Mouse (Mus musculus) spleen, adult 18-20 months (tissue): ENCODE results near the gene Fam71a.
A peak's percentile ranks its signal among the peaks of the same experiment; 100 is the strongest.
"Not testable (repeated sequence)": the region's sequence is repeated elsewhere in the genome, so short reads cannot be mapped to it uniquely, and the experiment has no call there.

ENCODE experiments used
- DNase-seq, 2 experiments: peaks; one replicate each; pipeline ENCODE4 v3.0.0; 2022; ENCODE audit warnings: mixed read lengths in 2 of 2

Gene Fam71a

DNA sequence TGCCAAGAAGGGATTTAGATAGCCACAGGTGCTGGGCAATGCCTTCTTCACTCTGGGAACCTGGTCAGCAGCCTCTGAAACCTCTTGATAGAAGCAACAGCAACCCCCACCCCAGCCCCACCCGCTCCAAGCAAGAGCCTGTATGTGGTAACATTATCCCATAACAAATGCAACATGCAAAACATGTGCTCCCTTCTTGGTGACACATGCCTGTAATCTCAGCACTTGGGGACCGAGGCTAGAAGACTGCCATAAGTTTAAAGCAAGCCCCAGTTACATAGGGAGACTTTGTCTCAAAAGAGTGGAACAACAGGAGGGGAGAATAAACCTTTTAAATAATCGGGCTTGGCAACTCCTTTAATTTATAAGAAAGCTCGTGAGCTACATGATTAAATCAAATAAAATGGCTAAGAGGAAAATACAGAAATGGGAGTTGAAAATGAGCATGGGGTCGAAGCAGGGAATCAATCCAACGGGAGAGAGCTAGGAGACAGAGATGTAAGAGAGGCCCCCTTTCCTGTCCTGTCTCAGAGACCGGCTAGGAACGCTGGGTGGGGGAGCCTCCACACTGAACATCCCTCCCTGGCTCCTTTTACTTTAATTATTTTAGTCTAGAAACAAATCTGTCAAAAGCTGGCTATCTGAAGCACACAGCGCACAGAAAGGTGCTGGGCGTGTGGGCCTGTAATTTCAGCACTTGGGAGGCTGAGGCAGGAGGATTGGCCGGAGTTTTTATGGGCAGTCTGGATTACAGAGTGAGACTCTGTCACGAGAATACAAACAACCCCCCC is 17.0 kb upstream of the Fam71a start:
- DNase-seq, result no peak

DNA sequence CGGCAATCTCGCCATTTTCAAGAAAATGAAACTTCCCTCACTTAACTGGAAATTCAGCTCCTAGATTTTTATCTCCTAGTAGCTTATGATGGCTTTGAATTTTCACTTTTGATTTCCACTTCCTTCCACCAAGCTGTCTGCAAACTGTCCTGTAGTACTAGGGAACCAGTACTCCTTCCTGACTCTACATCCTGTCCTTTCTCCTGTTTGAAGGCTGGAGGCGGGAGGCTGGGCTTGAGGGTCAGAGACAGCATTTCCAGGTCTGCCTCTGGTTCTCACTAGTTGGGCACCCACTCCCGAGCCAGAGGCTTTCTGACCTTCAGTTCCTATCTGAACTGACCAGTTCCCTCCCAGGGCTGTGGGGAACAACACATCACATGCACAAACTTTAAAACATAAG is 15.8 kb upstream of the Fam71a start:
- DNase-seq, result no peak

DNA sequence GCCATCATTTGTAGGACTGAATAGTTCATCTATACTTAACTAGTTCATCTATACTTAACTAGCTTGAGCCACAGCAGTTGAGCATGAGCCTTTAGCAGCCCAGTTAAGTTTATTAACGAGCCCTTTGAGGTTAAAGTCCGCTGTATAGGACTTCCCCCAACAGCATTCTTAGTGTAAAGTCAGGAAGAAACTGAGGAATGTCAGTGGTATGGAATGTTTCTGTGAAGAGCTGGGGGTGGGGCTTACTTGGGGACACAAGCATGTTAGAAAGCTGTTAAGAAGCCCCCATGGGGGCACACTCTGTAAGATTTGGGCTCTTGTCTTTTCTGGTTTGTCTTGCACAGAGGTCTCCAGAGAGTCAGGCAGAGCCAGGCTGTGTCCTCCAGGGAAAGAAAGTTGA is 15.2 kb upstream of the Fam71a start:
- DNase-seq, result no peak

DNA sequence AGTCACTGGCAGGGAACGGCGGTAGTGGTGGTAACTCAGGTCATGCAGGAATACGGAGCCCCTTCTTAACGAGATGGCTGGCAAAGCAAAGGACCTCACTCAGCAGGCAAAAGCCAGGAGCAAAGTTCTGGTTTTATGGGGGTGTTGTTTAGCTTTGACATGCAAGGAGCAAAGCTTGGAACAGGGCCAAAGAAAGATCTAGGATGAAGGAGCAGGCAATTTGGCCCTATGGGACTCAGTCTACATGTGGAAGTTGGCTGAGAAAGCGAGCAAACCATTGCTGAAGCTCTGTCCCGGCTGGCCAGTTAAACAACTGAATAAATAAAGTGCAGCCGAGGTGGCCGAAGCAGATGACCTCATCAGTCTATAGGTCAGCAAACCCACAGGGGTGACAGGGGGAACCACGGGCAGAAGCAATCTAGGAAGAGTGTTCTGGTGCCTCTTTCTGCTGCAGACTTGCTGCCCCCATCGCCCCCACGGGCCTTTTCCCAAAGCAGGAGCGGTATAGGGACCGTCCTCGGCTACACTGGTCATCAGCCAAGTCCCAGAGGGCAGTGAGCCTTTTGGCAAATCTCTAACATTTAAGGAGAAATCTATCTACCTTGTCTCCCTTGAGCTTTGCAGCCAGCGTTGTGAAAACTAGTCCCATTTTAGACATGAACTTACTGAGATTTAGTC is 14.0 kb upstream of the Fam71a start:
- DNase-seq, result no peak

DNA sequence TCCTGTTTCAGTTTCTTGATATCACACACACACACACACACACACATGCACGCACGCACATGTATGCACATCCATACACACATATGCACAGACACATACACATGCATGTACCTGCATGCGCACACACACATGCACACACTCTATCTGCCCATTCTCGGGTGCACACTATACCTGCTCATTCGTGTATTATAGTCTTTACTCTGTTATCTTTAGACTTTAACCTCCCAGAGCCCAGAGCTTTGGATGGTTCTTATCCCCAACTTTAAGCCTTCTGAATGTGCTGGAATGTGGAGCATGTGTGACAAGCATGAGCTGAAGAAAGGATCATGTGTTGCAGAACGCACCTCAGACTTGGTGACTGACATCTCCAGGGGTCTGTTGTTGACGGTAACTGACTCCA is 12.3 kb upstream of the Fam71a start:
- DNase-seq, result no peak

DNA sequence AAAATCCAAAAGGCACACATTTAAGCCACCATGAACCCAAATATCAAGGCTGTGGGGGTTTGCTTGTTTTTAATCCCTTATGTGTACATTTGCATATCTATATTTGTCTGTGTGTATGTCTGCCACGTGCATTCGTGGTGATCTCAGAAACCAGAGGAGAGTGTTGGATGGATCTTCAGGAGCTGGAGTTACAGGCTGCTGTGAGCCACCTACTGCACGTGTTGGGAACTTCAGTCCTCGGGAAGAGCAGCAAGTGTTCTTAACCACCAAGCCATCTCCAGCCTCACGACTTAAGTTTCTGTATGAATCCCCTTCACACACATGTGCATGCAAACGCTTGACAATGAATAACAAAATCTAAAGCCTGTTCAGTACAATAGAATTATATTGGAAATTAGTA is 7.9 kb upstream of the Fam71a start:
- DNase-seq, result no peak

DNA sequence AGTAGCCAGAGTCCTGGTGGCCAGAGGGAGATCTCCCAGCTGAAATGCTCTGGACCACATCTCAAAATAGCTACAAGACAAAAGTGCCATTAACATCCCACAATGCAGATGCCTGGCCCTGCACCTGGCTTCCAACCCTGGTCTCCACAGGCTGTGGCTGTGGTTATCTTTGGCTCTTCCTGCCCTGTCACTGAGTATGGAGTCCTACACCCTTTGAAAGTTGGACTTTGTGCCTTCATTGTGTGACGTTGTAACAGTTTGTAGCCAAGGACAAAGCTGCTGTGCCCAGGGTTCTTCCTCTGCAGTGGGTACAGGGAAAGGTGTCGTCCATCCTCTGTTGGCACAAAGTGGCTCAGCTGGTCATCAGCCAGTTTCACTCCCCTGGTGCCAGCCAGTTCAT is 5.8 kb upstream of the Fam71a start:
- DNase-seq, result no peak

DNA sequence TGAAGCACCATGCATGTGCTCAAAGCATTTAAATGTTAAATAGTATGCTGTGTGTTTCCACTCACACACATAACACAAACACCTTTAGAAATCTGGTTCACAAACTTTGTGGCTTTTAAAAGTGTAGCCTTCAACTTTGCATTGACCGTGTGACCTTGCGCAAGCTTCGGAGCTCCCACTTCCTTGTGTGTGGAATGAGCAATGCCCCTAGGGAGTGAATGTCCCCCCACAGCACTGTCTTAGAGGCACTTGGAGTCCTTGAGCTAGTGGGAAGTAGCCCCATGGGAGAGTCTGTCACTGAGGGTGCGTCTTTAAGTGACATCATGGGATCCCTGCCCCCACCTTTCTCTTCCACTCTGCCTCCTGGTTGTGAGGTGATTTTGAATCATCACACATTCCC is 1.6 kb upstream of the Fam71a start:
- DNase-seq, result no peak

DNA sequence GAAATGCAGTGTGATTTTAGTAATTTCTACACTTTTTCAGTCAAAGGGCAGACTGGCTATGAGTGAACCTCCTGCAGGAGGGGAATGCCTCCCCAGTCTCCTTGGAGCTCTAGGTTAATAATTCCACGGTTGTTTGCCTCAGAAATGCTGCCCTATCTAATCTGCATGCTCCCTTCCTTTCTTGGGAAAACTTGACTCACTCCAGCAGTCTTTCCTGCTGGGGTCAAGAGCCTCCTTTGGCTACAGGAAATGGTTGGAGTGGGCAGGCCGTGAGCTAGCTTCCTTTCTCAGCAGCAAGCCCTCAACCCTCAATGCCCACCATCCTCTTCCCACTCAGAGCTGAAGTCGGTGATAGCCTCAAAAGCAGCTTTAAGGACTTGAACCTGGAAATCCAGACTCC is 10.3 kb downstream of the Fam71a start:
- no peak for DNase-seq

DNA sequence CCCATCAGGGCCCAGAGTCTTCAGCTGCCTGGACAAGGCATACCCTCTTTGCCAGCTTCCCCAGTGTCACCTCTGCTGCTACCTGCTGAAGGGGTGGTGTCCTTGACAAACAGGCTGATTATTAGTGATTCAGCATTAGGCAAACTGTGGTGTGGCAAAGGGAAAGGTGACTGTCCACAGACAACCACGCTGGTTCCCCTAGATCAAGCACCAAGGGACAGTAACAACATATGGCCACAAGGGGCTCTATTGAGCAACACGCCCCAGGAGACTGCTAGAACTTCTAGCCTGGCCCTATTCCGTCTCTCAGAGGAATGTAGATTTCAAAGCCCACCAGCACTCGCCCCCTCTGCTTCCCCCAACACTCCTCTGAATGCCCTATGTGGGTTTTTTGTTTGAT is 11.6 kb downstream of the Fam71a start:
- DNase-seq, result peak in 1 of 2 experiments; percentile 52

DNA sequence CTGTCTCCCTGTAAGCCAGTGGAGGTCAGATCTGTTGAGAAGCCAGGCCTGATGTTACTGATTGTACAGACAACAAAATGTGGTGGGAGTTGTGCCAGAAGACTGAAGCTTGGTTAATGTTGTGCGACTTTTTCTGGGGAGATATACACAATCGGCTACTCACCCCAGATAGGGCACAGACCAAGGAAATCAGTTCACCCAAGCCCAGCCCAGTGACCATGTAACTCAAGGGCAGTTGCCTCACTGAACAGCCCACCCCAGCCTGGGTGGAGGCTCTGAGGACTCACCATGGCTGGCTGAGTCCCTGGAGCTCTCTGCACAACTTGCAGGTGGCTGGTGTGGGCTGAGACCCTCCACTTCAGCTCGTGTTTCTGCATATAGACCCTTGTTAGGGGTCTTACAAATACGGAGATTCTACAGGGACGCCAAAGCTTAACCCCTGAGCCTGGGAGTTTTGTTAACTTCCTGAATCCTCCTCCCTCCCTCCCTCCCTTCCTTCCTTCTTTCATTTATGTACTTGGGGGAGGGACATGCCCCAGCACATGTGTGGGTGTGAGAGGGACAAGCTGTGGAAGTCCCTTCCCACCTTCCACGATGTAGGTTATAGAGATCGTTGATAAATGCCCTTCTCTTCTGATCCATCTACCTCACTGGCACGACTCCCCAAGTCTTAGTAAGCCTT is 13.6 kb downstream of the Fam71a start:
- no peak for DNase-seq

DNA sequence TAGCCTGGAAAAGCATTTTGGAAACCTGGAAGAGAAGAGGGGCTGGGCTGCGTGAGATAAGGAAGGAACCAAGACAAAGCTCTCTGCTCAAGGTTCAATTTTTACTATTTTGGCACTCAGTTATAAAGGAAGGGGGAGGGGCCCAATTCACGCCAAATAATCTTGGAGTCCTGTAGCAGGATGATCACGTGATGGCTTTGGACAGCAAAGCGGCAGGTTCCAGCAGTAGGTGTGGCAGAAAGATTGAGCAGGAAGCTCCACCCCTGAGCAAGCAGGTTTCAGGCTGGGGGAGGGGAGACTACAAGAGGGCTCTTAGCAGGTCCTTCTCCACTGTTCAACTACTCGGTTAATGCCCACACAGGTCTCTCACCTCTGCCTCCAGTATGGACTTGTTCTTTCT is 15.1 kb downstream of the Fam71a start:
- not testable (repeated sequence) for DNase-seq

DNA sequence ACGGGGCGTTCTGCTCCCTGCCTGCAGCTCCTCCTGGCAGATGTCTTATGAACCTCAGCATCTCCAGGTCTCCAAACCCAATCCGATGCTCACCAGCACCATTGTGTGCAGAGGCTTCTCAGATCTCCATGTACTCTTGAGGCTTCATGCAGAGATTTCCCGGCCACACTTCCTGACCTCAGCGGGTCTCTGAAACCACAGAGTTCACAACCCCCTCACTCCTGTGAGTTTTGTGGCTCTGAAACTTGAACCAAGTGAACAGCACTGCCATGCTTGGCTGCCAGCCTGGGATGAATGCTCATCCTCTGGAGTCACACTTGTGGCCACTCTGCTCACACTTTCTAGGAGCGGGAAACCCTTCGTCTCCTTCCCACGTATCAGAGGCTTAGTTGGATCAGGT is 23.6 kb downstream of the Fam71a start:
- no peak for DNase-seq

DNA sequence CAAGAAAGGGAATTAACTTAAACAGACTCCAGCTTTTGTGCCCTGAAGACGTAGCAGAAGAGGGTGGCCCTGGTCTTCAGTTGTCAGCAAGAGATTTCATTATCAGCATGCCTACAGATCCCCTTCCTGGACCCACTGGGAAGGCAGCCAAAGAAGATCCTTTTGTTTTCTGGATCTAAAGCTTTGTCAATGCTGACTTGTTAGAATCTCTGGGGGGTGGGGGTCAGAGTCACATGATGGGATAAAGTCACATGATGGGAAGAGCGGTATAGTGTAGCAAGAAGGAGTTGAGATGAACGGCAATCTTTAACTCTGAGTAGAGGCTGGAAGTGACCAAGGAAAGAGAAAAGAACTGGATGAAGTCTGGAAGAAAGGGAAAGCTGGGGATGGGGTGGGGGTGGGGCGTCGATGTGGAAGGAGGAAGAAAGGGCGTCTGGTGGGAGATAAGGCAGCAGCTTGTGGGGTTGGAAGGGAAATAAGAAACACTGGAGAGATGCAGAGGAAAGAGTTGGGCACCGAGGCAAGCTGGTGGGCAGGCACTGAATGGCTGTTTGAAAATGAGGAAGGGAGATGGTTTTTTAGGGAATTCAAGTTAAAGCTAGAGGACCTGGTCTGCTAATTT is 25.6 kb downstream of the Fam71a start:
- DNase-seq, result no peak

DNA sequence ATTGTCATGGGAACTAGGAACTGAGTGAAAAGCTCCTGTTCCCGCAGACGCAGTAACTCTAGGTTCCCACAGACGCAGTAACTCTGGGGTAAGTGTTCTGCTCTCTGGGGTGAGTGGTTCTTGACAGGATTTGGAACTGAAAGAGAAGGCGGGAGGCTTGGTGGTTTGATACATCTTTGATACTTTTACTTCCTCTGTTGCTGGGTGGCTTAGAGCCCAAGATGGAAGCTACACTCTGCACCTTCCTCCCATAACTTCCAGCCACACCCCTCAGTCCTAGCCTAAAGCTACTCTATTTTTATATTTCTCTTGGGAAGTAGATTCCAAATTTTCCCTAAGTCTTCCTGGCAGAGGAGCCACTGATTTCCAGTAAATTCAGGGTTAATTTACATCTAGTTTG is 26.2 kb downstream of the Fam71a start:
- DNase-seq, result no peak

DNA sequence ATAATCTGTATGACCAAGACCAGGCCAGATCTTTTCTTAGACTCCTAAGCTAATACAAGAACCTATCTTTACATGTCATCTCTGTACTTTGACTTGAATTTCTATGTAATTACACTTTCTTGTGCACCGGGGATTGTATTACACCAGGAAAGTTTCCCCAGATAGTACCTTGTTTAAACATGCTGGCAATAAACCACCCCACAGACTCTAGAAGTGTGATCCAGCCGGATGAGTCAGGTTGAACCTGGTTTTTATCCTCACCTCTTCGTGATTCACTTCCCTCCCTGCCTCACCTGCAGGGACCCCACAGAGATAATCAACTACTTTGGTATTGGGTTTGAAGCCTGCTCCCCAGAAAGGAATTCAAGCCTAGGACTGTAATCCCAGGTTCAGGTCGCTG is 29.2 kb downstream of the Fam71a start:
- DNase-seq, result no peak

DNA sequence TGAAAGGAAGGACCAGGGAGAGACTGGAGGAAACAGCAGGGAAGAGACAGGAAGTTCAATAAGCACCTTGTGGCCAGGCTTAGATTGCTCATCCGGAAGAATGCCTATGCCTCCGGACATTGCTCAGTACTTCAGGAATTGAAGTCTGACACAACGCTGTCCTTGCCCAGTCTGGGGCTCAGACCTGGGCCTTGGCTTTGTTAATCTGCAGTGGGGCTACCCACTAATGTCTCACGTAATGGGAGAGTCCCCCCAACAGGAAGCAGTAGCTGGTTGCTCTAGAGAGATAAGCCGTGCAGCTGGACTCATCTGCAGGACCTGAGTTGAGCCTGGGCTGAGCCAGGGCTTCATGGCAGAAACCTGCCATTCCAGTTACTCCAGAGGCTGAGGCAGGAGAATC is 31.7 kb downstream of the Fam71a start:
- DNase-seq, result no peak

DNA sequence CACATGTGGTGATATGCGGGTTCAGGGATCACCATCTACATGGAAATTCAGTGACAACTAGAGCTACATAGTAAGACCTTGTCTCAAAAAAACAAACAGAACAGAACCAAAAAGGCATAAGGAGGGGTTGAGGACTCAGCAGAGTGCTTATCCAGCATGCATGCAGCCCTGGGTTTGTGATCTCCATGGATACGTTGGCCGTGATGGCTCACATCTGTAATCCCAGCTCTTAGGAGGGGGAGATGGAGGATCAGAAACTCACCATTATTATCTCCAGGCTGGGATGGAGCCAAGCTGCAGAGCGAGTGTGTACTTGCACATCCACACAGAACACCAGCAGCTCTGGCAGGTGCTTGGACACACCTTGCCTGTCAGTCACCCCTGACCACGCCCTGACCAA is 32.4 kb downstream of the Fam71a start:
- DNase-seq, result no peak

DNA sequence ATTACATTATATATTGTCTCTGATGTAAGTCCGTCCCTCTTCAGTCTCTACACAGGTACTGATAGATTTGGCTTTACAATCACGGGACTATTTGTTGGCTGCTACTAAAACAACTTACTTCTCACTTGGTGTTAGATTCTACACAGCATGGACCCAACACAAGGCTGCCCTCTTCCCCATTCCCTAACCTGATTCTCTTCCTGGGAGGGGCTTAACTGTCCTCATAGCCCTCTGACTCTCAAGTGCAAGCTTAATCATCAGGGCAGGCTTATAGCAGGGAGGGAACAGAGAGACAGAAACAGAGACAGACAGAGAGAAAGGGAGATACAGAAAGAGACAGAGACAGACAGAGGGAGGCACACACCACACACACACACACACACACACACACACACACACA is 32.9 kb downstream of the Fam71a start:
- no peak for DNase-seq

DNA sequence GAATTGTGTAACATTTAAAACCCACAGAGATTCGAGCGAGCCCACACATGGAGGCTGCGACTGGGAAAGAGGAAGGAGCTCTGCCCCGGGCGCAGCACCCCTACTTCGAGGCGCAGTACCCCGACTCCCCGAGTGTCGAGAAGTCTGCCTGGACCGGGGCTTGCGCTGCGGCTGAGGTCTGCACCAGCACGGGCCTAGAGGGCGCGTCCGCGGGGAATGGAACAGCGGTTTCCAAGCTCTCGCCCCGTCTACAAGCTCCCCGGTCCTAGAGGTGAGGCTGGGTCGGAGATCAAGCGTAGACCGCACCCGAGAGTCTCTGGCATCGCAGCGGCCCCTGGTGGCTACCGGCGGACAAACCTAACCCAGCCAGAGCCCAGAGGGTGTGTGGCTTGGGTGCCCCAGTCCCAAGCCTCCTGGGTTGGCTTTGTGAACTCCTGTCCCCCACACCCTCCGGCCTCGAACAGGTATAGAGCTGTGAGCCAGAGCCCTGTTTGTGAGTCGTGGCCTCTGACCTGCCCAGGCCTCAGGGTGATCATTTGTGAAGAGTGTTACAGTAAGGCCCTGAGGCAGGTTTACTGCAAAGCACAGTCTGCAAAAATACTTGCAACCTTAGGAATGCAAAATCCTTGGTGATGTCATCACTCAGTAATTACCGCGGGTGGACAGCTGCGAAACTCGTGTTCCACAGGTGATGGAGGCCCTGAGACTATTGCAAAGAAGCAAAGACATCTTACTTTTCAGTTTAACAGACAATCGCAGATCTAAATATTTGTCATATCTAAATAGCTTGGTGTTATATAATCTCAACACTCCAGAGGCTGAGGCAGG is 38.6 kb downstream of the Fam71a start:
- DNase-seq, result peak; percentile 57 to 83

DNA sequence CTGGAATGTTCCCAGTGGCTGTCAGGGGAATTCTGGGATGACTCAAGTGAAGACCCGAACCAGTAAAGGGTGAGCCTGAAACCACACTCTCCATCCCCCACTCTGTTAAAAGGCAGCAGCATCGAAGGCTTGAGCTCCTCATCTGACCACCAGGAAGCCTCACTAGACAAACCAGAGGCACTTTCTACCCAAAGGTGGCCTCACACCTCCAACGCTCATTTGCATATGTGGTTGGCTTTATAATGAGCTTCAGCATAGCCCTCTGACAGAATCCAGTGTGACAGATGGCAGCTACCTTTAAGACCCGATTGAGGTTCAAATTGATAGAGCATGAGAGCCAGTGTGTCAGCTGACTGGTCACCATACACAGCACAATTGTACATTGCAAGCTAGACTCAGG is 40.3 kb downstream of the Fam71a start:
- DNase-seq, result no peak

DNA sequence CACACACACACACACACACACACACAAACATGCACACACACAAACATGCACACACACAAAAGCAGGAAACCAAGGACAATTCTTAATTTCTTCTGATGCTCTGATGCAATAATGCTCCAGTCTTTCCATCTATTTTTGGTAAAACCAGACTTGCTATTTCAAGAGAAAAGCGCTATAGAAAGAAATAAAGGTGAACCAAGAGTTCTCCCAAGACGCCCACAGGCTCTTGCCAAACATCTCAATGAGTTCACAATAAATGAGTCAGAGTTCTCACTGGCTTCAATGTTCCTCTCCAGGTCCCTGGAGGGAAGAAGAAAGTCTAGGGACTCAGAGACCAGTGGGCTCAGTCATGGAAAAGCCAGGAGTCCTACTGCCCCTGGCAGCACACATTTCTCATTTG is 40.9 kb downstream of the Fam71a start:
- no peak for DNase-seq

DNA sequence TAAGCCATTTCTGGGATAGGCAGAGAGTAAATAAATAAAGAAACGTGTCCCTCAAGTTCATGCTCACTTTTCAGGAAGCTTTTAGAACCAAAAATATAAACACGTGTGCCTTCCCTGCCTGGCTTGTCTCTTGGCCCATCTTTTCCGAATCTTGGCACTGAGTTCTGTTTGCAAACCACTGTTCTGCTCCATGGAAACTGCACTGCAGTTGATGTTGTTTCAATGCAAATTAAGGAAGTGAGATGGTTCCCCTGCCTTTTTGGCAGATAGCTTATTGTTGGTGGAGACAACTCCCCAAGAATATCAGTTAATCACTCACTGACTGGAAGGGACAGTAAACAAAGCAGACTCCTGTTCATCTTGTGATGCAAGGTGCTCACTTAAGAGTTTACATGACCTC is 41.9 kb downstream of the Fam71a start:
- DNase-seq, result no peak
